Mouse (Mus musculus) liver, postnatal 0 days (tissue): ENCODE measurements around the gene Rapgef4. TPM values are rescaled to one million over a fixed set of nuclear protein-coding genes. Genes with fewer than 3 reads are reported as not detected.
A peak's percentile ranks its signal among the peaks of the same experiment; 100 is the strongest.

ENCODE experiments used
- ATAC-seq: fragments of 200-750 bp; cut with Nextera tagmentation; 2 replicates; pipeline ENCODE4 v1.8.0; 2017; ENCODE audit warnings: mild to moderate bottlenecking, moderate library complexity
- DNase-seq: peaks from one replicate; pipeline ENCODE4 v3.0.0-alpha.2; 2016
- H3K27ac ChIP-seq: fragments of 300-500 bp; sonication (generic); 2 replicates; pipeline ENCODE4 v1.5.1; 2014; ENCODE audit warnings: antibody characterized with exemption, moderate library complexity, mild to moderate bottlenecking, low read depth
- H3K27me3 ChIP-seq: fragments of 300-500 bp; sonication (generic); 2 replicates; pipeline ENCODE4 v1.6.1; 2014; ENCODE audit warnings: low read length, control low read depth, mixed read lengths; ENCODE audit not compliant: insufficient read depth
- H3K36me3 ChIP-seq: fragments of 300-500 bp; sonication (generic); replicated peaks from 2 replicates; pipeline ENCODE4 v1.6.1; 2014; ENCODE audit warnings: mild to moderate bottlenecking, control low read depth, low read length, moderate library complexity, mixed read lengths; ENCODE audit not compliant: insufficient read depth
- H3K4me1 ChIP-seq: fragments of 300-500 bp; sonication (generic); 2 replicates; pipeline ENCODE4 v1.6.1; 2014; ENCODE audit warnings: antibody characterized with exemption, mild to moderate bottlenecking, control low read depth; ENCODE audit not compliant: insufficient read depth
- H3K4me2 ChIP-seq: fragments of 300-500 bp; sonication (generic); 2 replicates; pipeline ENCODE4 v1.6.1; 2014; ENCODE audit warnings: low read depth, mild to moderate bottlenecking, low read length, moderate library complexity, mixed read lengths
- H3K4me3 ChIP-seq: fragments of 300-500 bp; sonication (generic); 2 replicates; pipeline ENCODE4 v1.5.1; 2014; ENCODE audit warnings: low read depth, low read length
- H3K9ac ChIP-seq: fragments of 300-500 bp; sonication (generic); replicated peaks from 2 replicates; pipeline ENCODE4 v1.6.1; 2014; ENCODE audit warnings: mild to moderate bottlenecking, moderate library complexity
- H3K9me3 ChIP-seq: fragments of 300-500 bp; sonication (generic); 2 replicates; pipeline ENCODE4 v1.6.1; 2016; ENCODE audit warnings: mild to moderate bottlenecking, control low read depth, low read length, mixed read lengths
- CTCF ChIP-seq: sonication (generic); IDR thresholded peaks from 2 replicates; pipeline ENCODE4 v1.5.1; 2016; ENCODE audit warnings: antibody characterized with exemption, low read depth
- EP300 ChIP-seq: IDR thresholded peaks from 2 replicates; pipeline ENCODE4 v1.6.1; 2016; ENCODE audit warnings: antibody characterized with exemption, low read depth, mild to moderate bottlenecking
- WGBS: fragments of 180-500 bp; shearing (Covaris S2); extraction: QIAGEN DNeasy Blood & Tissue Kit; methylation state at CpG from one replicate; pipeline ENCODE4 v1.1.7; 2014; ENCODE audit not compliant: insufficient replicate concordance; 5-methylcytosine and 5-hydroxymethylcytosine counted together
- polyA plus RNA-seq: library from polyadenylated mRNA; unstranded; fragments of >200 nt; fragmentation: Nextera tagmentation; extraction: Ambion mirVana; gene quantifications from 2 replicates; pipeline ENCODE4 v1.2.1, GENCODE M21; 2015

Gene Rapgef4
- polyA plus RNA-seq, 1 experiment from 2014 or later = 30.2 TPM

DNA sequence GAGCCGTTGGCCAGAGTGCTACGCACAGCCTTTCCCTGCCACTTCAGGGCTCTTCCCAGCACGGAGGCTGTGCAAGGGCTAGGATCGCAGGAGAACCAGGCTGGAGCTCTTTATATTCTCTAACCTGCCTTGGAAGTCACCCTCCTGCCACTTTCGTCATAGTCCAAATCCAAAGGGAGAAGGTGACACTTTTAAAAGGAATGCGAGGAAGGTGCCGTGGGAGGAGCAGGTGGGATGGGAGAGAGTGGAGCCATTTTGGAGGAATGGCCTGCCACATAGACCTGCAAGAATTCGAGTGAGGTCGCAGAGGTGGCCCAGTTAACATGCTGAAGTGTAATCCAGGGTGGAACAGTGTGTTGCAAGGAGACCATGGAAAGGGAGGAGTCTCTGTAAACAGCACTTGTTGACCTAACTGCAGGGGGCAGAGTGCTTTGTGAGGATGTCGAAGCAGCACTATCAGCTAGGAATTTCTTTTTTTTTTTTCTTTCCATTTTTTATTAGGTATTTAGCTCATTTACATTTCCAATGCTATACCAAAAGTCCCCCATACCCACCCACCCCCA, 94.0 kb downstream of the Rapgef4 start:
- WGBS = 75% methylated on average over 10 of the region's 10 CpGs
- no peaks in the 10 kb centered on the region for H3K9me3 ChIP-seq
- TF ChIP-seq CTCF = peak; percentile 36
- TF ChIP-seq EP300 = no peak
- 0 out of 2 replicates have a peak overlapping the region, but pooled peaks have one; percentile 12 for H3K27ac ChIP-seq
- H3K4me2 ChIP-seq = no peak overlapping the region
- H3K36me3 ChIP-seq = no peaks in the 10 kb centered on the region
- H3K9ac ChIP-seq = no peak overlapping the region
- peak; percentile 28 for DNase-seq
- H3K27me3 ChIP-seq = no peaks in the 10 kb centered on the region
- H3K4me1 ChIP-seq = peaks cover 2% of the 10 kb centered on the region; the same call in 1 of the 2 replicates
- ATAC-seq = peak; percentile 87
- H3K4me3 ChIP-seq = no peak overlapping the region

DNA sequence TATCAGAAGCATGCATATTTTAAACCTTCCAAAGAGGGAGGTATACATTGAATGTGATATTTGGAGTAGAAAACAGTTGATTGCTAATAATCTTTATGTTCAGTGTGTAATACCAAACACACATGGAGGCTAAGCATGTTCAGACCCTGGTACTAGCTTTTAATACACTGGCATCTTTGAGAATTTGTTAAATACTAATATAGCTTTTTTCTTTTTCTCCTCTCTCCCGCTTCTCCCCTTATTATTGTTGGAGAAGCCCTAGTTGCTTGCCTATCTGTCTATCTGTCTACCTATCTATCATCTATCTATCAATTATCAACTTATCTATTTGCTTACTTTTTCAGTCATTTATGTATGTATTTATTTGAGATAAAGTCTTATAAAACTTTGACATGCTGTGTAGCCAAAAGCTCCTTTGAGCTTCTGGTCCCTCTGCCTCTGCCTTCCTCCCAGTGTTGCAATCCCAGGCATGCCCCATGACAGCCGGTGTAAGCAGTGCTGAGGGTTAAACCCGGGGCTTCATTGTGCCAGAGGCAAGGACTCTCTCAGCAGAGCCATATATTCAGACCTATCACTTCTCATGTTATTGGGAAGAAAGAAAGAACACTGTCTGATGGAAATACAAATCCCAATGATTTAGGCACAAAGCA, 96.6 kb downstream of the Rapgef4 start:
- WGBS = 53% methylated on average over 3 of the region's 3 CpGs
- DNase-seq (no peak), ATAC-seq (peak; percentile 51)
- TF ChIP-seq EP300 (no peak), CTCF (no peak)
- H3K36me3 ChIP-seq = no peaks in the 10 kb centered on the region
- H3K4me3 ChIP-seq = no peak overlapping the region
- no peaks in the 10 kb centered on the region for H3K27me3 ChIP-seq
- H3K9me3 ChIP-seq = no peaks in the 10 kb centered on the region
- no peak overlapping the region for H3K9ac ChIP-seq
- no peak overlapping the region for H3K4me2 ChIP-seq
- peaks cover 2% of the 10 kb centered on the region; the same call in 1 of the 2 replicates for H3K4me1 ChIP-seq
- no peak overlapping the region for H3K27ac ChIP-seq

DNA sequence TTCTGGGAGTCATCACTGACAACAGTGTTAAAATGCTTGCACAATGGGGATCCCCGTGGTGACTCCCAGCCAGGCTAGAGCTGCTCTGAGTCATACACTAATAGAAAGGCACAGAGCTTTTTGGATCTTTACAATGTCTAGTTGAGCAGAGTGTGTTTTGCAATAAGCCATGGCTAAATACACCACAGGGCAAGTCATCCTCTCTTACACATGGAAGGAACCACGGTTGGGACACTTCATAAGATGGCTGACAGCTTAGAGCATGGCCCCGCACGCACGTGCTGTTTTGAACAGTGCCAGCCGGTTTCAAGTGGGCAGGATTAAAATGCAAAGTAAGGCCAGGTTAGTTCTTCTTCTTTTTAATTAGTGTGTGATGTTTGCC, 97.1 kb downstream of the Rapgef4 start:
- 59% methylated on average over 6 of the region's 6 CpGs for WGBS
- Histone ChIP-seq H3K36me3 (no peaks in the 10 kb centered on the region), H3K9me3 (no peaks in the 10 kb centered on the region), H3K4me1 (peaks cover 2% of the 10 kb centered on the region; the same call in 1 of the 2 replicates), H3K9ac (no peak overlapping the region), H3K27ac (no peak overlapping the region), H3K4me2 (no peak overlapping the region), H3K27me3 (no peaks in the 10 kb centered on the region), H3K4me3 (no peak overlapping the region)
- no peak for TF ChIP-seq CTCF
- no peak for TF ChIP-seq EP300
- ATAC-seq (peak; percentile 87), DNase-seq (no peak)

DNA sequence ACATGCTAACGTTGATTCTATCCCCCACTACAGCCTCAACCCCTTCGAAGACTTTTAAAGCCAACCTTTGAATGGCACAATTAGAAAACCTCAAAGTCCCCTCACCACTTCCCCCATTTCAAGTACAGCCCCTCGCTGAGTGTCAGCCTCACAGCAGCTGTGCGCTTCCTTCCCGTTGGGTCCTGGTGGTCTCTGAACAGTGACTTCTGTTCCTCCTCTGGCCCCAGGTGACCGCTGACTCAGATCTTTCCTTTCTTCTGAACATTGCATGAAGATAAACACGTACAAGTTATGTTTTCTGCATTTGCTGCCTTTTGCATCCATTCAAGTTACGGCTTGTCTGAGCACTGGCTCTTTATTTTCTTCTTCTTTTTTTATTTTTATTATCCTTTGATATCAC, 98.1 kb downstream of the Rapgef4 start:
- TF ChIP-seq CTCF (no peak), EP300 (no peak)
- H3K4me3 ChIP-seq = no peak overlapping the region
- 35% methylated on average over 8 of the region's 8 CpGs for WGBS
- H3K27ac ChIP-seq = no peak overlapping the region
- ATAC-seq (no peak), DNase-seq (no peak)
- H3K9me3 ChIP-seq = no peaks in the 10 kb centered on the region
- no peaks in the 10 kb centered on the region for H3K27me3 ChIP-seq
- H3K4me1 ChIP-seq = peaks cover 2% of the 10 kb centered on the region; the same call in 1 of the 2 replicates
- H3K9ac ChIP-seq = no peak overlapping the region
- H3K4me2 ChIP-seq = no peak overlapping the region
- H3K36me3 ChIP-seq = no peaks in the 10 kb centered on the region

DNA sequence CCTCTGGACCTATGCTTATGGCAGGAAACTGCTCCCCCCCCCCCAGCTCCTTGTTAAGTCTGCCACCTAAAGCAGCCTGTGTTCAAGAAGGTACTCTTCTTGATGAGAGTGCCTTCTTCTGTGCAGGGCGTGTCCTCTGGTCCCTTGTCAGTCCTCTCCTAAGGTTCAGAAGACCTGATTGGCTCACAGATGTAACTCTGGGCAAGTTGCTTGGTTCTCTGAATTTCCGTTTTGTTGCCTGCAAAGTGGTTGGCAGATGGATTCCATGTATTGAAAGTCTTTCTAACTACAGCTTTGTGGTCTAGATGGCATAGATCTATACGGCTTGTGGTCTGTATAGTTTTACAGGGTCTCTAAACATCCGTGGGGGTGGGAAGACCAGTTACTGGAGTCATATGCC, 101.8 kb downstream of the Rapgef4 start:
- TF ChIP-seq CTCF = no peak
- TF ChIP-seq EP300 = no peak
- ATAC-seq = no peak
- WGBS = 64% methylated on average over 4 of the region's 4 CpGs
- no peak overlapping the region for H3K9ac ChIP-seq
- no peaks in the 10 kb centered on the region for H3K9me3 ChIP-seq
- H3K4me2 ChIP-seq = no peak overlapping the region
- H3K36me3 ChIP-seq = no peaks in the 10 kb centered on the region
- H3K27ac ChIP-seq = no peak overlapping the region
- no peaks in the 10 kb centered on the region for H3K4me1 ChIP-seq
- no peak for DNase-seq
- no peak overlapping the region for H3K4me3 ChIP-seq
- no peaks in the 10 kb centered on the region for H3K27me3 ChIP-seq

DNA sequence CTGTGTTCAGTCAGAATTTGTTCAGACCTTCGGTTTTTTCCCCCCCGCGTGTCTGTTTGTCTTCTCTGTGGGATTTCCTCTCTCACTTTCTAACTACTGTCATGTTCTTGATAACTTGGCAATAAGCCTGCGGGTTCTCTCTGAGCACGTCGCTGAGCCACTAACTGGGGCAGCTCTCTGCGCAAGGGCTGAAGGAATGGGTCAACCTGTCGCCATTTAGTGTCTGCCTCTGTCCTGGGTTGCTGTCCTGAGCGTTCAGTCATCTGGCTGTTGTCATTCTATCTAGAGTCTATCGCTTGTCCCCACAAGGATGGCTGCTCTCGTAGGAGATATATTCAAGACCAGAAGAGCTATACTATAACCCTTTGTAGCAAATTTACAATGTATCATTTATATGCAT, 107.8 kb downstream of the Rapgef4 start:
- Histone ChIP-seq H3K4me1 (no peaks in the 10 kb centered on the region), H3K4me3 (no peak overlapping the region), H3K36me3 (no peaks in the 10 kb centered on the region), H3K4me2 (no peak overlapping the region), H3K9ac (no peak overlapping the region), H3K27ac (no peak overlapping the region), H3K9me3 (no peaks in the 10 kb centered on the region), H3K27me3 (no peaks in the 10 kb centered on the region)
- 86% methylated on average over 11 of the region's 11 CpGs for WGBS
- DNase-seq (no peak), ATAC-seq (no peak)
- no peak for TF ChIP-seq CTCF
- no peak for TF ChIP-seq EP300
